Mouse (Mus musculus): ENCODE results near the gene Fzd1. TPM values are rescaled to one million over a fixed set of nuclear protein-coding genes. Genes with fewer than 3 reads are reported as not detected.

The Fzd1 gene
- polyA plus RNA-seq (2014; fragmentation: Nextera tagmentation; extraction: Ambion mirVana), result 26.5 and 26.9 TPM in 2 replicates

- DNase-seq (ENCODE audit: low spot score, missing footprints), result peak; percentile 99
- peak within 1 kb of the TSS; percentile 99 for H3K4me2 ChIP-seq
- H3K9me3 ChIP-seq (ENCODE audit: control insufficient read depth, low read length), result no peaks in the 10 kb centered on the region
- peak within 1 kb of the TSS; percentile 93 for H3K9ac ChIP-seq (ENCODE audit: low read length)
- peak within 1 kb of the TSS; percentile 95 for H3K27ac ChIP-seq (ENCODE audit: low read depth, low read length)
- H3K27me3 ChIP-seq (ENCODE audit: control insufficient read depth, insufficient read depth, low read length), result peaks cover 3% of the 10 kb centered on the region; the same call in 1 of the 2 replicates
- H3K4me1 ChIP-seq (ENCODE audit: control insufficient read depth, insufficient read depth, low read length), result peaks cover 24% of the 10 kb centered on the region
- under 1% methylated on average over 33 of the region's 33 CpGs for WGBS
- H3K4me3 ChIP-seq (ENCODE audit: low read depth, low read length), result peak within 1 kb of the TSS; percentile 81
- H3K36me3 ChIP-seq (ENCODE audit: control insufficient read depth, insufficient read depth, low read length), result no peaks in the 10 kb centered on the region
- peak; percentile 94 for ATAC-seq (ENCODE audit: low FRiP score)
Measured at GRCm38 (mm10) chr5:4757902-4758301, at the start of gene Fzd1. Gene Fzd1, minus strand, starts transcription at chr5:4758035.

GRCm38 (mm10) chr5:4805228-4805627 lies 47.4 kb upstream of the Fzd1 start:
- DNase-seq (ENCODE audit: low spot score, missing footprints) (no peak), ATAC-seq (ENCODE audit: low FRiP score) (no peak)
- H3K27ac ChIP-seq (ENCODE audit: low read depth, low read length), result no peak overlapping the region
- no peaks in the 10 kb centered on the region for H3K36me3 ChIP-seq (ENCODE audit: control insufficient read depth, insufficient read depth, low read length)
- no peaks in the 10 kb centered on the region for H3K9me3 ChIP-seq (ENCODE audit: control insufficient read depth, low read length)
- H3K4me2 ChIP-seq, result no peak overlapping the region
- H3K4me3 ChIP-seq (ENCODE audit: low read depth, low read length), result no peak overlapping the region
- H3K4me1 ChIP-seq (ENCODE audit: control insufficient read depth, insufficient read depth, low read length), result peaks cover 2% of the 10 kb centered on the region; the same call in 1 of the 2 replicates
- no peak overlapping the region for H3K9ac ChIP-seq (ENCODE audit: low read length)
- no peaks in the 10 kb centered on the region for H3K27me3 ChIP-seq (ENCODE audit: control insufficient read depth, insufficient read depth, low read length)
- 50% methylated on average over 4 of the region's 4 CpGs for WGBS

GRCm38 (mm10) chr5:4803708-4804107 lies 45.9 kb upstream of the Fzd1 start:
- no peak overlapping the region for H3K4me2 ChIP-seq
- 82% methylated on average over 5 of the region's 5 CpGs for WGBS
- no peak for ATAC-seq (ENCODE audit: low FRiP score)
- H3K27me3 ChIP-seq (ENCODE audit: control insufficient read depth, insufficient read depth, low read length), result no peaks in the 10 kb centered on the region
- no peaks in the 10 kb centered on the region for H3K36me3 ChIP-seq (ENCODE audit: control insufficient read depth, insufficient read depth, low read length)
- no peak for DNase-seq (ENCODE audit: low spot score, missing footprints)
- no peaks in the 10 kb centered on the region for H3K9me3 ChIP-seq (ENCODE audit: control insufficient read depth, low read length)
- no peak overlapping the region for H3K27ac ChIP-seq (ENCODE audit: low read depth, low read length)
- H3K9ac ChIP-seq (ENCODE audit: low read length), result no peak overlapping the region
- no peaks in the 10 kb centered on the region; the same call in 1 of the 2 replicates for H3K4me1 ChIP-seq (ENCODE audit: control insufficient read depth, insufficient read depth, low read length)
- no peak overlapping the region for H3K4me3 ChIP-seq (ENCODE audit: low read depth, low read length)

- Histone ChIP-seq H3K4me2 (no peak overlapping the region), H3K4me1 (ENCODE audit: control insufficient read depth, insufficient read depth, low read length) (no peaks in the 10 kb centered on the region; the same call in 1 of the 2 replicates), H3K27ac (ENCODE audit: low read depth, low read length) (no peak overlapping the region), H3K4me3 (ENCODE audit: low read depth, low read length) (no peak overlapping the region), H3K9ac (ENCODE audit: low read length) (no peak overlapping the region), H3K27me3 (ENCODE audit: control insufficient read depth, insufficient read depth, low read length) (no peaks in the 10 kb centered on the region), H3K9me3 (ENCODE audit: control insufficient read depth, low read length) (no peaks in the 10 kb centered on the region), H3K36me3 (ENCODE audit: control insufficient read depth, insufficient read depth, low read length) (no peaks in the 10 kb centered on the region)
- ATAC-seq (ENCODE audit: low FRiP score) (no peak), DNase-seq (ENCODE audit: low spot score, missing footprints) (no peak)
Measured at GRCm38 (mm10) chr5:4801971-4802370, 44.1 kb upstream of the Fzd1 start.

GRCm38 (mm10) chr5:4801096-4801850 lies 43.4 kb upstream of the Fzd1 start:
- no peak overlapping the region for H3K27ac ChIP-seq (ENCODE audit: low read depth, low read length)
- H3K27me3 ChIP-seq (ENCODE audit: control insufficient read depth, insufficient read depth, low read length), result no peaks in the 10 kb centered on the region
- H3K36me3 ChIP-seq (ENCODE audit: control insufficient read depth, insufficient read depth, low read length), result no peaks in the 10 kb centered on the region
- 48% methylated on average over 8 of the region's 8 CpGs for WGBS
- no peak overlapping the region for H3K4me3 ChIP-seq (ENCODE audit: low read depth, low read length)
- ATAC-seq (ENCODE audit: low FRiP score) (no peak), DNase-seq (ENCODE audit: low spot score, missing footprints) (no peak)
- H3K9me3 ChIP-seq (ENCODE audit: control insufficient read depth, low read length), result no peaks in the 10 kb centered on the region
- no peak overlapping the region for H3K4me2 ChIP-seq
- H3K4me1 ChIP-seq (ENCODE audit: control insufficient read depth, insufficient read depth, low read length), result no peaks in the 10 kb centered on the region; the same call in 1 of the 2 replicates
- no peak overlapping the region for H3K9ac ChIP-seq (ENCODE audit: low read length)

- Histone ChIP-seq H3K9ac (ENCODE audit: low read length) (no peak overlapping the region), H3K36me3 (ENCODE audit: control insufficient read depth, insufficient read depth, low read length) (no peaks in the 10 kb centered on the region), H3K27ac (ENCODE audit: low read depth, low read length) (no peak overlapping the region), H3K4me3 (ENCODE audit: low read depth, low read length) (no peak overlapping the region), H3K27me3 (ENCODE audit: control insufficient read depth, insufficient read depth, low read length) (no peaks in the 10 kb centered on the region), H3K9me3 (ENCODE audit: control insufficient read depth, low read length) (no peaks in the 10 kb centered on the region), H3K4me2 (no peak overlapping the region), H3K4me1 (ENCODE audit: control insufficient read depth, insufficient read depth, low read length) (peaks cover 6% of the 10 kb centered on the region; the same call in 1 of the 2 replicates)
- ATAC-seq (ENCODE audit: low FRiP score), result no peak
- WGBS, result 76% methylated on average over 3 of the region's 3 CpGs
- DNase-seq (ENCODE audit: low spot score, missing footprints), result no peak
Measured at GRCm38 (mm10) chr5:4791219-4791618, 33.4 kb upstream of the Fzd1 start.

GRCm38 (mm10) chr5:4790265-4790664 lies 32.4 kb upstream of the Fzd1 start:
- ATAC-seq (ENCODE audit: low FRiP score), result peak; percentile 70; the same call in 1 of the 2 replicates
- peak; percentile 41 for DNase-seq (ENCODE audit: low spot score, missing footprints)
- no peak overlapping the region for H3K4me2 ChIP-seq
- H3K27ac ChIP-seq (ENCODE audit: low read depth, low read length), result no peak overlapping the region
- no peak overlapping the region for H3K4me3 ChIP-seq (ENCODE audit: low read depth, low read length)
- no peaks in the 10 kb centered on the region for H3K36me3 ChIP-seq (ENCODE audit: control insufficient read depth, insufficient read depth, low read length)
- WGBS, result 77% methylated on average over 4 of the region's 4 CpGs
- H3K9ac ChIP-seq (ENCODE audit: low read length), result no peak overlapping the region
- peaks cover 6% of the 10 kb centered on the region; the same call in 1 of the 2 replicates for H3K4me1 ChIP-seq (ENCODE audit: control insufficient read depth, insufficient read depth, low read length)
- H3K9me3 ChIP-seq (ENCODE audit: control insufficient read depth, low read length), result no peaks in the 10 kb centered on the region
- H3K27me3 ChIP-seq (ENCODE audit: control insufficient read depth, insufficient read depth, low read length), result no peaks in the 10 kb centered on the region

- no peak for ATAC-seq (ENCODE audit: low FRiP score)
- H3K27ac ChIP-seq (ENCODE audit: low read depth, low read length), result no peak overlapping the region
- H3K4me1 ChIP-seq (ENCODE audit: control insufficient read depth, insufficient read depth, low read length), result peaks cover 6% of the 10 kb centered on the region; the same call in 1 of the 2 replicates
- no peaks in the 10 kb centered on the region for H3K9me3 ChIP-seq (ENCODE audit: control insufficient read depth, low read length)
- H3K4me2 ChIP-seq, result no peak overlapping the region
- H3K4me3 ChIP-seq (ENCODE audit: low read depth, low read length), result no peak overlapping the region
- H3K9ac ChIP-seq (ENCODE audit: low read length), result no peak overlapping the region
- 87% methylated on average over 3 of the region's 3 CpGs for WGBS
- no peaks in the 10 kb centered on the region for H3K27me3 ChIP-seq (ENCODE audit: control insufficient read depth, insufficient read depth, low read length)
- H3K36me3 ChIP-seq (ENCODE audit: control insufficient read depth, insufficient read depth, low read length), result no peaks in the 10 kb centered on the region
- no peak for DNase-seq (ENCODE audit: low spot score, missing footprints)
Measured at GRCm38 (mm10) chr5:4788484-4788883, 30.6 kb upstream of the Fzd1 start.

GRCm38 (mm10) chr5:4786816-4787215 lies 29.0 kb upstream of the Fzd1 start:
- Histone ChIP-seq H3K36me3 (ENCODE audit: control insufficient read depth, insufficient read depth, low read length) (no peaks in the 10 kb centered on the region), H3K27me3 (ENCODE audit: control insufficient read depth, insufficient read depth, low read length) (no peaks in the 10 kb centered on the region), H3K9me3 (ENCODE audit: control insufficient read depth, low read length) (no peaks in the 10 kb centered on the region), H3K4me2 (no peak overlapping the region), H3K9ac (ENCODE audit: low read length) (no peak overlapping the region), H3K4me1 (ENCODE audit: control insufficient read depth, insufficient read depth, low read length) (peaks cover 8% of the 10 kb centered on the region; the same call in 1 of the 2 replicates), H3K27ac (ENCODE audit: low read depth, low read length) (no peak overlapping the region), H3K4me3 (ENCODE audit: low read depth, low read length) (no peak overlapping the region)
- ATAC-seq (ENCODE audit: low FRiP score) (no peak), DNase-seq (ENCODE audit: low spot score, missing footprints) (no peak)
- 91% methylated on average over 3 of the region's 3 CpGs for WGBS
